Mouse (Mus musculus): Measurements from ENCODE around the gene Prrc2c. TPM values are rescaled to one million over a fixed set of nuclear protein-coding genes. Genes with fewer than 3 reads are reported as not detected.

The Prrc2c gene
- total RNA-seq, 2 experiments from 2014 or later: 150 to 251 TPM

GRCm38 (mm10) chr1:162625229-162625628, 115.1 kb downstream of the Prrc2c start:
- ATAC-seq (replicated peaks; ENCODE audit: low FRiP score, low TSS enrichment, poor library complexity, severe bottlenecking): peak; percentile 98

DNA sequence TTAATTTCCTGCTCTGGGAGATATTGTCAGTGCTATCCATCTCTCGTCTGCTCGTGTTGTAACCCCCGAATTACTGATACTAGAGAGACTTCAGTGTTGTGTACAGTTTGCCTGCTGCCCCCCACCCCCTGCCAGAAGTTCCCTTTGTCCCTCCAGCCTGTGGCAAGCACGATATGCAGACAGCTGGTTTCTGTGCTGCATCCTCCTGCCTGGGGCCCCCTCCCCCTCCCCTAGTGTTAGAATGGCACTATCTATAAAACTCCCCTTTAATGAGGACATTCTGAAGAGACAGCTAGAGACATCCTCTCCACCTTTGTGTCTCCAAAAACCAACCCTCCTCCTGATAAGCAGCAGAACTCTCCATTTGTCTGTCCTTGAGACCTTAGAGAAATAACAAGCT, 116.5 kb downstream of the Prrc2c start:
- ATAC-seq (replicated peaks; ENCODE audit: low FRiP score, low TSS enrichment, poor library complexity, severe bottlenecking): no peak

Other genes with a start within 250 kb of the Prrc2c start
- gene Mettl13, start 192.0 kb downstream of the Prrc2c start, total RNA-seq (2014; fragmentation: Nextera tagmentation): 17.3 and 22.4 TPM in 2 replicates
- 24.9 and 29.0 TPM in 2 replicates for gene Mettl13, start 192.0 kb downstream of the Prrc2c start, total RNA-seq (2017)
- 13.2 and 15.5 TPM in 2 replicates for gene Vamp4, start 170.0 kb downstream of the Prrc2c start, total RNA-seq (2014; fragmentation: Nextera tagmentation)
- 15.9 and 19.2 TPM in 2 replicates for gene Vamp4, start 170.0 kb downstream of the Prrc2c start, total RNA-seq (2017)
- gene Myoc, start 101.4 kb downstream of the Prrc2c start, total RNA-seq (2014; fragmentation: Nextera tagmentation): not detected in 2 replicates
- not detected in 2 replicates for gene Myoc, start 101.4 kb downstream of the Prrc2c start, total RNA-seq (2017)
- gene Myocos, start 82.3 kb downstream of the Prrc2c start, total RNA-seq (2014; fragmentation: Nextera tagmentation): not detected in 2 replicates
- not detected in 2 replicates for gene Myocos, start 82.3 kb downstream of the Prrc2c start, total RNA-seq (2017)
- gene Fmo4, start 73.4 kb upstream of the Prrc2c start, total RNA-seq (2014; fragmentation: Nextera tagmentation): not detected in 2 replicates
- 0.42 TPM in 1 of 2 replicates, not detected in the other for gene Fmo4, start 73.4 kb upstream of the Prrc2c start, total RNA-seq (2017)
- not detected in 2 replicates for gene Fmo1, start 126.1 kb upstream of the Prrc2c start, total RNA-seq (2014; fragmentation: Nextera tagmentation)
- not detected in 2 replicates for gene Fmo1, start 126.1 kb upstream of the Prrc2c start, total RNA-seq (2017)
- not detected in 2 replicates for gene Fmo2, start 158.2 kb upstream of the Prrc2c start, total RNA-seq (2014; fragmentation: Nextera tagmentation)
- not detected in 2 replicates for gene Fmo2, start 158.2 kb upstream of the Prrc2c start, total RNA-seq (2017)
- not detected in 2 replicates for gene Fmo6, start 197.0 kb upstream of the Prrc2c start, total RNA-seq (2014; fragmentation: Nextera tagmentation)
- gene Fmo6, start 197.0 kb upstream of the Prrc2c start, total RNA-seq (2017): not detected in 2 replicates
- not detected in 2 replicates for gene Fmo3, start 244.0 kb upstream of the Prrc2c start, total RNA-seq (2014; fragmentation: Nextera tagmentation)
- not detected in 2 replicates for gene Fmo3, start 244.0 kb upstream of the Prrc2c start, total RNA-seq (2017)